Mouse (Mus musculus) erythroblast, embryonic 14.5 days (primary cell): Measurements from ENCODE around the gene Ece1.

Experiments
- GATA1 ChIP-seq: IDR thresholded peaks from 2 replicates; pipeline ENCODE4 v1.6.1; 2012; ENCODE audit warnings: low read length, inconsistent platforms, mixed read lengths
- TAL1 ChIP-seq: IDR thresholded peaks from 3 replicates; pipeline ENCODE4 v1.6.1; 2012; ENCODE audit warnings: low read length, inconsistent platforms, mixed read lengths

GRCm38 (mm10) chr4:137956260-137956659 is 94.2 kb downstream of the Ece1 start:
- TF ChIP-seq TAL1 (no peak), GATA1 (no peak)
